Mouse (Mus musculus): ENCODE data around the gene Fam161a.

GRCm38 (mm10) chr11:23067395-23068136 lies 60.2 kb downstream of the Fam161a start:
- TF ChIP-seq TAL1 (conservative IDR thresholded peaks at IDR 0.05; ENCODE audit: low read depth, low read length) (no peak), POLR2AphosphoS5 (IDR thresholded peaks at IDR 0.05; ENCODE audit: insufficient replicate concordance, low read depth, low read length) (0 out of 2 replicates have a peak, but pooled peaks have one; percentile 31)

Measured in G1E (cell line).